Mouse (Mus musculus) heart, embryonic 13.5 days (tissue): ENCODE measurements around the gene Imp3. TPM values are rescaled to one million over a fixed set of nuclear protein-coding genes. Genes with fewer than 3 reads are reported as not detected.
"Not testable (repeated sequence)": the region's sequence is repeated elsewhere in the genome, so short reads cannot be mapped to it uniquely, and the experiment has no call there.

Experiments
- ATAC-seq: fragments of 200-750 bp; cut with Nextera tagmentation; 2 replicates; pipeline ENCODE4 v1.8.0; 2017; ENCODE audit warnings: moderate TSS enrichment; ENCODE audit not compliant: insufficient number of reproducible peaks, low FRiP score, low TSS enrichment; ENCODE audit errors: extremely low read depth
- H3K27ac ChIP-seq: fragments of 300-500 bp; sonication (generic); replicated peaks from 2 replicates; pipeline ENCODE4 v1.5.1; 2015; ENCODE audit warnings: moderate library complexity, mild to moderate bottlenecking, inconsistent platforms
- H3K27me3 ChIP-seq: fragments of 300-500 bp; sonication (generic); replicated peaks from 2 replicates; pipeline ENCODE4 v1.6.1; 2015; ENCODE audit warnings: mild to moderate bottlenecking, inconsistent platforms
- H3K36me3 ChIP-seq: fragments of 300-500 bp; sonication (generic); 2 replicates; pipeline ENCODE4 v1.6.1; 2015; ENCODE audit warnings: mild to moderate bottlenecking, inconsistent platforms
- H3K4me1 ChIP-seq: fragments of 300-500 bp; sonication (generic); 2 replicates; pipeline ENCODE4 v1.6.1; 2015; ENCODE audit warnings: inconsistent platforms
- H3K4me2 ChIP-seq: fragments of 300-500 bp; sonication (generic); 2 replicates; pipeline ENCODE4 v1.6.1; 2015; ENCODE audit warnings: inconsistent platforms, mild to moderate bottlenecking, moderate library complexity
- H3K4me3 ChIP-seq: fragments of 300-500 bp; sonication (generic); 2 replicates; pipeline ENCODE4 v1.5.1; 2015; ENCODE audit warnings: moderate library complexity, mild to moderate bottlenecking, inconsistent platforms
- H3K9ac ChIP-seq: fragments of 300-500 bp; sonication (generic); 2 replicates; pipeline ENCODE4 v1.6.1; 2015; ENCODE audit warnings: inconsistent platforms, mild to moderate bottlenecking, moderate library complexity
- H3K9me3 ChIP-seq: fragments of 300-500 bp; sonication (generic); 2 replicates; pipeline ENCODE4 v1.6.1; 2016; ENCODE audit warnings: inconsistent platforms
- WGBS: fragments of 180-500 bp; shearing (Covaris S2); methylation state at CpG from one replicate; pipeline ENCODE4 v1.1.7; 2015; ENCODE audit warnings: mixed read lengths; 5-methylcytosine and 5-hydroxymethylcytosine counted together
- polyA plus RNA-seq: library from polyadenylated mRNA; unstranded; fragments of >200 nt; fragmentation: Nextera tagmentation; extraction: Ambion mirVana; gene quantifications from 2 replicates; pipeline ENCODE4 v1.2.1, GENCODE M21; 2015

Gene Imp3
- polyA plus RNA-seq, 1 experiment from 2014 or later: 61.8 TPM

GRCm38 (mm10) chr9:56938374-56938773, 1.1 kb downstream of the Imp3 start:
- 0 out of 2 replicates have a peak, but pooled peaks cover 7% of the 10 kb centered on the region for H3K36me3 ChIP-seq
- WGBS: 0% methylated on average over 7 of the region's 7 CpGs
- no peaks in the 10 kb centered on the region for H3K9me3 ChIP-seq
- peak overlapping the region; percentile 94 for H3K27ac ChIP-seq
- no peaks in the 10 kb centered on the region for H3K27me3 ChIP-seq
- H3K4me1 ChIP-seq: peaks cover 22% of the 10 kb centered on the region
- H3K9ac ChIP-seq: peak overlapping the region; percentile 94
- no peak for ATAC-seq
- H3K4me2 ChIP-seq: peak overlapping the region; percentile 97
- peak overlapping the region; percentile 90 for H3K4me3 ChIP-seq

GRCm38 (mm10) chr9:56947481-56947880, 10.2 kb downstream of the Imp3 start:
- WGBS: 24% methylated on average over 3 of the region's 3 CpGs
- not testable (repeated sequence) for H3K4me2 ChIP-seq, H3K36me3 ChIP-seq, H3K27me3 ChIP-seq, H3K9ac ChIP-seq, H3K4me3 ChIP-seq, ATAC-seq, H3K9me3 ChIP-seq, H3K27ac ChIP-seq
- H3K4me1 ChIP-seq: peaks cover 11% of the 10 kb centered on the region

GRCm38 (mm10) chr9:56948699-56949098, 11.4 kb downstream of the Imp3 start:
- H3K4me1 ChIP-seq: peaks cover 11% of the 10 kb centered on the region
- H3K27ac ChIP-seq, H3K27me3 ChIP-seq, H3K36me3 ChIP-seq, H3K4me2 ChIP-seq, H3K9me3 ChIP-seq, ATAC-seq, H3K9ac ChIP-seq, H3K4me3 ChIP-seq: not testable (repeated sequence)
- 62% methylated on average over 5 of the region's 5 CpGs for WGBS

GRCm38 (mm10) chr9:56949767-56950166, 12.5 kb downstream of the Imp3 start:
- ATAC-seq: no peak
- peak overlapping the region; percentile 91 for H3K4me2 ChIP-seq
- no peaks in the 10 kb centered on the region for H3K27me3 ChIP-seq
- 24% methylated on average over 13 of the region's 13 CpGs for WGBS
- H3K4me1 ChIP-seq: peaks cover 11% of the 10 kb centered on the region
- no peaks in the 10 kb centered on the region for H3K9me3 ChIP-seq
- H3K4me3 ChIP-seq: peak overlapping the region; percentile 68
- no peaks in the 10 kb centered on the region for H3K36me3 ChIP-seq
- H3K9ac ChIP-seq: peak overlapping the region; percentile 78
- H3K27ac ChIP-seq: no peak overlapping the region

GRCm38 (mm10) chr9:56950414-56951400, 13.4 kb downstream of the Imp3 start, which contains the start of gene Snupn:
Snupn (plus strand) TSS chr9:56950878.
- no peaks in the 10 kb centered on the region for H3K9me3 ChIP-seq
- peak within 1 kb of the TSS; percentile 89 for H3K9ac ChIP-seq
- H3K36me3 ChIP-seq: peaks cover 3% of the 10 kb centered on the region
- peak within 1 kb of the TSS; percentile 92 for H3K27ac ChIP-seq
- peak within 1 kb of the TSS; percentile 91 for H3K4me2 ChIP-seq
- peak within 1 kb of the TSS; percentile 68 for H3K4me3 ChIP-seq
- peak; percentile 100 for ATAC-seq
- no peaks in the 10 kb centered on the region for H3K27me3 ChIP-seq
- peaks cover 11% of the 10 kb centered on the region for H3K4me1 ChIP-seq
- under 1% methylated on average over 50 of the region's 50 CpGs for whole genome bisulfite sequencing

- 95% methylated on average over 1 of the region's 1 CpGs for WGBS
- H3K27me3 ChIP-seq: no peaks in the 10 kb centered on the region
- no peak for ATAC-seq
- no peak overlapping the region for H3K27ac ChIP-seq
- H3K4me3 ChIP-seq: no peak overlapping the region
- no peak overlapping the region for H3K4me2 ChIP-seq
- peaks cover 16% of the 10 kb centered on the region for H3K36me3 ChIP-seq
- H3K4me1 ChIP-seq: peaks cover 11% of the 10 kb centered on the region
- H3K9me3 ChIP-seq: no peaks in the 10 kb centered on the region
- no peak overlapping the region for H3K9ac ChIP-seq
These were observed 16.3 kb downstream of the Imp3 start for GRCm38 (mm10) chr9:56953562-56953961.

- WGBS: 70% methylated on average over 7 of the region's 7 CpGs
- Histone ChIP-seq H3K27me3 (no peaks in the 10 kb centered on the region), H3K36me3 (peaks cover 32% of the 10 kb centered on the region), H3K9ac (no peak overlapping the region), H3K9me3 (0 out of 2 replicates have a peak, but pooled peaks cover 4% of the 10 kb centered on the region), H3K27ac (no peak overlapping the region), H3K4me3 (no peak overlapping the region), H3K4me2 (no peak overlapping the region), H3K4me1 (no peaks in the 10 kb centered on the region)
- no peak for ATAC-seq
These were observed 19.8 kb downstream of the Imp3 start for GRCm38 (mm10) chr9:56956966-56957675.

GRCm38 (mm10) chr9:56958689-56959088, 21.4 kb downstream of the Imp3 start:
- Histone ChIP-seq H3K36me3 (peaks cover 45% of the 10 kb centered on the region), H3K27ac (no peak overlapping the region), H3K9me3 (0 out of 2 replicates have a peak, but pooled peaks cover 4% of the 10 kb centered on the region), H3K27me3 (no peaks in the 10 kb centered on the region), H3K9ac (no peak overlapping the region), H3K4me1 (no peaks in the 10 kb centered on the region), H3K4me3 (no peak overlapping the region), H3K4me2 (no peak overlapping the region)
- ATAC-seq: no peak
- 86% methylated on average over 2 of the region's 2 CpGs for WGBS

- Histone ChIP-seq H3K9ac (no peak overlapping the region), H3K36me3 (peaks cover 47% of the 10 kb centered on the region), H3K4me3 (no peak overlapping the region), H3K27ac (no peak overlapping the region), H3K4me1 (no peaks in the 10 kb centered on the region), H3K4me2 (no peak overlapping the region), H3K9me3 (0 out of 2 replicates have a peak, but pooled peaks cover 4% of the 10 kb centered on the region), H3K27me3 (no peaks in the 10 kb centered on the region)
- WGBS: 92% methylated on average over 3 of the region's 3 CpGs
- no peak for ATAC-seq
These were observed 24.3 kb downstream of the Imp3 start for GRCm38 (mm10) chr9:56961591-56961990.

GRCm38 (mm10) chr9:56970158-56970557, 32.9 kb downstream of the Imp3 start:
- Histone ChIP-seq H3K36me3 (peaks cover 45% of the 10 kb centered on the region), H3K9ac (no peak overlapping the region), H3K9me3 (no peaks in the 10 kb centered on the region), H3K4me3 (no peak overlapping the region), H3K4me2 (no peak overlapping the region), H3K4me1 (peaks cover 7% of the 10 kb centered on the region; the same call in 1 of the 2 replicates), H3K27ac (no peak overlapping the region), H3K27me3 (no peaks in the 10 kb centered on the region)
- WGBS: 56% methylated on average over 2 of the region's 2 CpGs
- no peak for ATAC-seq

- no peak overlapping the region for H3K4me2 ChIP-seq
- no peak overlapping the region for H3K9ac ChIP-seq
- H3K27ac ChIP-seq: no peak overlapping the region
- ATAC-seq: no peak
- peaks cover 40% of the 10 kb centered on the region for H3K36me3 ChIP-seq
- no peak overlapping the region for H3K4me3 ChIP-seq
- no peaks in the 10 kb centered on the region for H3K27me3 ChIP-seq
- WGBS: 68% methylated on average over 8 of the region's 8 CpGs
- peaks cover 7% of the 10 kb centered on the region; the same call in 1 of the 2 replicates for H3K4me1 ChIP-seq
- no peaks in the 10 kb centered on the region for H3K9me3 ChIP-seq
These were observed 36.8 kb downstream of the Imp3 start for GRCm38 (mm10) chr9:56973960-56974524.
